Mouse (Mus musculus): ENCODE results near the gene Mettl9.
A peak's percentile ranks its signal among the peaks of the same experiment; 100 is the strongest.

DNA sequence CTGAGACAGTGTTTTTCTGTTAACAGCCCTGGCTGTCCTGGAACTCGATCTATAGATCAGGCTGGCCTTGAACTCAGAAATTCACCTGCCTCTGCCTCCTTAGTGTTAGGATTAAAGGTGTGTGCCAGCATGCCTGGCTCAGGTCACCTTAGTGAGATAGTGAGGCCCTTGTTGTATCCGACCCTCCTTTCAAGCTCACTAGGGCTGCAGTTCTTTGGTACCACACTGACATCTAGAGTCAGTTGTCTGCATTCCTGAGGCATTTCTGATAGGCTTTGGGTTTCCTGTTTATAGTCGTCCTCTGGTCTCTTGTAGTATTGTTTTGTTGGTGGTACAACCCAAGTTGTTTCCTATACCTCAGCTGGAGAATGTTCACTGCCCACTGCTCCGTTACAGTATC lies 30.1 kb downstream of the Mettl9 start:
- peak; percentile 77 for TF ChIP-seq CTCF (IDR thresholded peaks at IDR 0.05)
- TF ChIP-seq EP300 (IDR thresholded peaks at IDR 0.05; ENCODE audit: insufficient read depth, low read depth, low read length): no peak
